Mouse (Mus musculus) heart, adult 8-10 months (tissue): ENCODE measurements around the gene Alg5. TPM values are rescaled to one million over a fixed set of nuclear protein-coding genes. Genes with fewer than 3 reads are reported as not detected.

Experiments
- DNase-seq: peaks from one replicate; pipeline ENCODE4 v3.0.0; 2022; ENCODE audit warnings: low spot score
- total RNA-seq, 4 experiments: library from RNA; stranded (reverse); gene quantifications; 2 replicates each; pipeline ENCODE4 v1.2.4; 2022

Alg5 gene
- total RNA-seq, 4 experiments from 2014 or later, result 9.2 to 11.3 (median 10.3) TPM

GRCm38 (mm10) chr3:54791822-54792677, 56.7 kb downstream of the Alg5 start:
- DNase-seq, result no peak

DNA sequence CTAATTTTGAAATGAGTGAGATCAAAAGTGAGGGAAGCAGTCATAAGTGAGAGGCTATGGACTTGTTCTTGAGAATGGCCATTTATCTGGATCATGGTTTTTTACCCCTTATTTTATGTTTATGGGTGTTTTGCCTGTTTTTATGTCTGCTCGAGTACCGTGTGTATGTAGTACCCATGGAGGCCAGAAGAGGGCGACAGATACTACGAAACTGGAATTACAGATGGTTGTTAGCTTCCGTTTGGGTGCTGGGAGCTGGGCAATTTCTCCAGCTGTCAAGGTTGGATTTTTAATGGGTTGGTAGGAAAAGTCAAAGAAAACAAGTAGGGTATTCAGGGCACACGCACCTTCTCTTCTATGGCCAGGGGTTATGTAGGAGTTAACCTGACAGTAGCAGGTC, 58.4 kb downstream of the Alg5 start:
- no peak for DNase-seq

- no peak for DNase-seq
These were observed 60.0 kb downstream of the Alg5 start for GRCm38 (mm10) chr3:54795379-54795778.

- no peak for DNase-seq
These were observed 60.5 kb downstream of the Alg5 start for GRCm38 (mm10) chr3:54795806-54796205.

GRCm38 (mm10) chr3:54797211-54797610, 61.9 kb downstream of the Alg5 start:
- peak; percentile 19 for DNase-seq

Other genes starting within 250 kb of the Alg5 start
- gene Supt20, start 42.7 kb upstream of the Alg5 start, total RNA-seq, result 10 to 100 TPM; 16.7 to 22.3 (median 18.6) TPM
- not detected for gene Gm21958, start 21.2 kb upstream of the Alg5 start, total RNA-seq
- 10 to 100 TPM; 16.1 to 20.2 (median 18.9) TPM for gene Exosc8, start 146 bp upstream of the Alg5 start, total RNA-seq
- 1 to 10 TPM; 2.4 to 3.6 (median 2.5) TPM for gene Smad9, start 20.0 kb downstream of the Alg5 start, total RNA-seq
- gene Rfxap, start 72.3 kb downstream of the Alg5 start, total RNA-seq, result 10 to 100 TPM; 19.9 to 23.0 (median 21.4) TPM
- under 1 TPM; 0.14 to 0.31 (median 0.19) TPM for gene Sertm1, start 180.3 kb downstream of the Alg5 start, total RNA-seq